Mouse (Mus musculus) stomach, embryonic 15.5 days (tissue): ENCODE measurements at regions not wholly inside any gene's neighbourhood (a gene's known extent, or its start where the extent isn't known, plus 50 kb on each side); places are given as distances from the start of the nearest gene placed in this dataset.

Experiments
- ATAC-seq: fragments of 200-750 bp; cut with Nextera tagmentation; 2 replicates; pipeline ENCODE4 v1.8.0; 2017; ENCODE audit warnings: low read depth, moderate number of reproducible peaks, moderate TSS enrichment; ENCODE audit not compliant: insufficient read depth, low FRiP score
- H3K27ac ChIP-seq: fragments of 300-500 bp; sonication (generic); 2 replicates; pipeline ENCODE4 v1.5.1; 2015; ENCODE audit warnings: mild to moderate bottlenecking, inconsistent platforms
- H3K27me3 ChIP-seq: fragments of 300-500 bp; sonication (generic); replicated peaks from 2 replicates; pipeline ENCODE4 v1.6.1; 2015; ENCODE audit warnings: inconsistent platforms
- H3K36me3 ChIP-seq: fragments of 300-500 bp; sonication (generic); 2 replicates; pipeline ENCODE4 v1.6.1; 2015; ENCODE audit warnings: inconsistent platforms
- H3K4me1 ChIP-seq: fragments of 300-500 bp; sonication (generic); 2 replicates; pipeline ENCODE4 v1.6.1; 2015; ENCODE audit warnings: inconsistent platforms
- H3K4me2 ChIP-seq: fragments of 300-500 bp; sonication (generic); 2 replicates; pipeline ENCODE4 v1.6.1; 2015; ENCODE audit warnings: mild to moderate bottlenecking, inconsistent platforms
- H3K4me3 ChIP-seq: fragments of 300-500 bp; sonication (generic); replicated peaks from 2 replicates; pipeline ENCODE4 v1.5.1; 2015; ENCODE audit warnings: inconsistent platforms
- H3K9ac ChIP-seq: fragments of 300-500 bp; sonication (generic); 2 replicates; pipeline ENCODE4 v1.6.1; 2015; ENCODE audit warnings: inconsistent platforms
- H3K9me3 ChIP-seq: fragments of 300-500 bp; sonication (generic); 2 replicates; pipeline ENCODE4 v1.6.1; 2016; ENCODE audit warnings: inconsistent platforms
- WGBS: fragments of 180-500 bp; shearing (Covaris S2); methylation state at CpG from one replicate; pipeline ENCODE4 v1.1.7; 2015; 5-methylcytosine and 5-hydroxymethylcytosine counted together

- no peak for ATAC-seq
- H3K4me2 ChIP-seq = no peak overlapping the region
- 67% methylated on average over 3 of the region's 3 CpGs for WGBS
- H3K27ac ChIP-seq = no peak overlapping the region
- H3K4me1 ChIP-seq = no peaks in the 10 kb centered on the region
- no peaks in the 10 kb centered on the region for H3K27me3 ChIP-seq
- H3K36me3 ChIP-seq = no peaks in the 10 kb centered on the region
- H3K9me3 ChIP-seq = no peaks in the 10 kb centered on the region
- H3K9ac ChIP-seq = no peak overlapping the region
- H3K4me3 ChIP-seq = no peak overlapping the region
Observed at GRCm38 (mm10) chr15:67898959-67899403, 1398.3 kb upstream of the Lrrc6 start.

- Histone ChIP-seq H3K4me1 (no peaks in the 10 kb centered on the region), H3K36me3 (no peaks in the 10 kb centered on the region), H3K9ac (no peak overlapping the region), H3K4me2 (no peak overlapping the region), H3K9me3 (no peaks in the 10 kb centered on the region), H3K27ac (no peak overlapping the region), H3K4me3 (no peak overlapping the region), H3K27me3 (no peaks in the 10 kb centered on the region)
- WGBS = 42% methylated on average over 3 of the region's 3 CpGs
- ATAC-seq = no peak
Observed at GRCm38 (mm10) chr15:67892066-67892465, 1391.4 kb upstream of the Lrrc6 start.

- 74% methylated on average over 3 of the region's 3 CpGs for WGBS
- no peak overlapping the region for H3K27ac ChIP-seq
- no peaks in the 10 kb centered on the region for H3K36me3 ChIP-seq
- no peak overlapping the region for H3K9ac ChIP-seq
- no peak for ATAC-seq
- no peak overlapping the region for H3K4me3 ChIP-seq
- no peaks in the 10 kb centered on the region for H3K27me3 ChIP-seq
- H3K9me3 ChIP-seq = no peaks in the 10 kb centered on the region
- H3K4me2 ChIP-seq = no peak overlapping the region
- H3K4me1 ChIP-seq = no peaks in the 10 kb centered on the region
Observed at GRCm38 (mm10) chr15:67890612-67891304, 1390.0 kb upstream of the Lrrc6 start.

- Histone ChIP-seq H3K4me2 (no peak overlapping the region), H3K9ac (no peak overlapping the region), H3K27me3 (no peaks in the 10 kb centered on the region), H3K9me3 (no peaks in the 10 kb centered on the region), H3K4me3 (no peak overlapping the region), H3K4me1 (no peaks in the 10 kb centered on the region), H3K27ac (no peak overlapping the region), H3K36me3 (no peaks in the 10 kb centered on the region)
- ATAC-seq = no peak
Observed at GRCm38 (mm10) chr15:67888548-67888947, 1387.8 kb upstream of the Lrrc6 start.

GRCm38 (mm10) chr15:67855291-67855690, 1354.6 kb upstream of the Lrrc6 start:
- Histone ChIP-seq H3K4me1 (no peaks in the 10 kb centered on the region), H3K9me3 (no peaks in the 10 kb centered on the region), H3K4me2 (no peak overlapping the region), H3K27ac (no peak overlapping the region), H3K27me3 (no peaks in the 10 kb centered on the region), H3K9ac (no peak overlapping the region), H3K4me3 (no peak overlapping the region), H3K36me3 (no peaks in the 10 kb centered on the region)
- ATAC-seq = no peak
- 32% methylated on average over 1 of the region's 1 CpGs for WGBS

GRCm38 (mm10) chr15:67850118-67850517, 1349.4 kb upstream of the Lrrc6 start:
- Histone ChIP-seq H3K36me3 (no peaks in the 10 kb centered on the region), H3K9me3 (no peaks in the 10 kb centered on the region), H3K27ac (no peak overlapping the region), H3K4me2 (no peak overlapping the region), H3K9ac (no peak overlapping the region), H3K4me3 (no peak overlapping the region), H3K27me3 (no peaks in the 10 kb centered on the region), H3K4me1 (no peaks in the 10 kb centered on the region)
- no peak for ATAC-seq
- 47% methylated on average over 3 of the region's 3 CpGs for WGBS

- Histone ChIP-seq H3K9me3 (no peaks in the 10 kb centered on the region), H3K4me3 (no peak overlapping the region), H3K27ac (no peak overlapping the region), H3K4me1 (no peaks in the 10 kb centered on the region), H3K9ac (no peak overlapping the region), H3K4me2 (no peak overlapping the region), H3K36me3 (no peaks in the 10 kb centered on the region), H3K27me3 (no peaks in the 10 kb centered on the region)
- WGBS = 77% methylated on average over 2 of the region's 2 CpGs
- ATAC-seq = no peak
Observed at GRCm38 (mm10) chr15:67845707-67846106, 1345.0 kb upstream of the Lrrc6 start.

- no peaks in the 10 kb centered on the region for H3K9me3 ChIP-seq
- no peaks in the 10 kb centered on the region for H3K27me3 ChIP-seq
- 73% methylated on average over 3 of the region's 3 CpGs for WGBS
- no peaks in the 10 kb centered on the region for H3K4me1 ChIP-seq
- H3K4me3 ChIP-seq = no peak overlapping the region
- H3K9ac ChIP-seq = no peak overlapping the region
- H3K36me3 ChIP-seq = no peaks in the 10 kb centered on the region
- H3K27ac ChIP-seq = no peak overlapping the region
- ATAC-seq = no peak
- H3K4me2 ChIP-seq = no peak overlapping the region
Observed at GRCm38 (mm10) chr15:67840671-67841070, 1340.0 kb upstream of the Lrrc6 start.

GRCm38 (mm10) chr15:67825796-67826484, 1325.2 kb upstream of the Lrrc6 start:
- Histone ChIP-seq H3K4me3 (no peak overlapping the region), H3K27me3 (no peaks in the 10 kb centered on the region), H3K36me3 (no peaks in the 10 kb centered on the region), H3K4me1 (no peaks in the 10 kb centered on the region), H3K9me3 (no peaks in the 10 kb centered on the region), H3K4me2 (no peak overlapping the region), H3K9ac (no peak overlapping the region), H3K27ac (no peak overlapping the region)
- ATAC-seq = peak; percentile 7; the same call in 1 of the 2 replicates
- WGBS = 47% methylated on average over 4 of the region's 4 CpGs

GRCm38 (mm10) chr15:67823226-67823625, 1322.5 kb upstream of the Lrrc6 start:
- H3K4me3 ChIP-seq = no peak overlapping the region
- no peaks in the 10 kb centered on the region for H3K36me3 ChIP-seq
- H3K4me2 ChIP-seq = no peak overlapping the region
- H3K4me1 ChIP-seq = no peaks in the 10 kb centered on the region
- no peak overlapping the region for H3K9ac ChIP-seq
- WGBS = 72% methylated on average over 3 of the region's 3 CpGs
- no peak for ATAC-seq
- H3K9me3 ChIP-seq = no peaks in the 10 kb centered on the region
- no peak overlapping the region for H3K27ac ChIP-seq
- H3K27me3 ChIP-seq = no peaks in the 10 kb centered on the region

- ATAC-seq = no peak
- Histone ChIP-seq H3K4me2 (no peak overlapping the region), H3K36me3 (no peaks in the 10 kb centered on the region), H3K9me3 (no peaks in the 10 kb centered on the region), H3K9ac (no peak overlapping the region), H3K4me1 (no peaks in the 10 kb centered on the region), H3K27ac (no peak overlapping the region), H3K27me3 (no peaks in the 10 kb centered on the region), H3K4me3 (no peak overlapping the region)
- 56% methylated on average over 1 of the region's 1 CpGs for WGBS
Observed at GRCm38 (mm10) chr15:67799871-67800270, 1299.2 kb upstream of the Lrrc6 start.

GRCm38 (mm10) chr15:67795578-67795977, 1294.9 kb upstream of the Lrrc6 start:
- WGBS = 73% methylated on average over 2 of the region's 2 CpGs
- H3K4me2 ChIP-seq = no peak overlapping the region
- no peaks in the 10 kb centered on the region for H3K27me3 ChIP-seq
- H3K36me3 ChIP-seq = no peaks in the 10 kb centered on the region
- no peaks in the 10 kb centered on the region for H3K9me3 ChIP-seq
- H3K4me1 ChIP-seq = no peaks in the 10 kb centered on the region
- no peak overlapping the region for H3K4me3 ChIP-seq
- no peak for ATAC-seq
- no peak overlapping the region for H3K27ac ChIP-seq
- no peak overlapping the region for H3K9ac ChIP-seq
